Mouse (Mus musculus) stomach, embryonic 14.5 days (tissue): ENCODE data around the gene Ifnar2. TPM values are rescaled to one million over a fixed set of nuclear protein-coding genes. Genes with fewer than 3 reads are reported as not detected.
A peak's percentile ranks its signal among the peaks of the same experiment; 100 is the strongest.

ENCODE experiments used
- ATAC-seq: fragments of 200-750 bp; cut with Nextera tagmentation; 2 replicates; pipeline ENCODE4 v1.8.0; 2017; ENCODE audit warnings: low read depth, moderate TSS enrichment; ENCODE audit not compliant: insufficient number of reproducible peaks, insufficient read depth, low FRiP score
- H3K27ac ChIP-seq: fragments of 300-500 bp; sonication (generic); 2 replicates; pipeline ENCODE4 v1.5.1; 2014; ENCODE audit warnings: mild to moderate bottlenecking, low read length, moderate library complexity, mixed read lengths
- H3K27me3 ChIP-seq: fragments of 300-500 bp; sonication (generic); 2 replicates; pipeline ENCODE4 v1.6.1; 2014; ENCODE audit warnings: low read length, control low read depth, mixed read lengths; ENCODE audit not compliant: control insufficient read depth, insufficient read depth
- H3K36me3 ChIP-seq: fragments of 300-500 bp; sonication (generic); 2 replicates; pipeline ENCODE4 v1.6.1; 2014; ENCODE audit warnings: mild to moderate bottlenecking, control low read depth, low read length, moderate library complexity, mixed read lengths; ENCODE audit not compliant: control insufficient read depth, insufficient read depth
- H3K4me1 ChIP-seq: fragments of 300-500 bp; sonication (generic); 2 replicates; pipeline ENCODE4 v1.6.1; 2014; ENCODE audit warnings: low read length, control low read depth, mixed read lengths; ENCODE audit not compliant: control insufficient read depth, insufficient read depth
- H3K4me2 ChIP-seq: fragments of 300-500 bp; sonication (generic); replicated peaks from 2 replicates; pipeline ENCODE4 v1.6.1; 2014; ENCODE audit warnings: low read depth, low read length, control low read depth
- H3K4me3 ChIP-seq: fragments of 300-500 bp; sonication (generic); 2 replicates; pipeline ENCODE4 v1.5.1; 2014; ENCODE audit warnings: low read depth, low read length, control low read depth
- H3K9ac ChIP-seq: fragments of 300-500 bp; sonication (generic); replicated peaks from 2 replicates; pipeline ENCODE4 v1.6.1; 2014; ENCODE audit warnings: low read depth, mild to moderate bottlenecking, control low read depth, low read length, moderate library complexity, mixed read lengths
- H3K9me3 ChIP-seq: fragments of 300-500 bp; sonication (generic); 2 replicates; pipeline ENCODE4 v1.6.1; 2016; ENCODE audit warnings: low read depth, low read length, control low read depth; ENCODE audit not compliant: control insufficient read depth
- WGBS: fragments of 180-500 bp; shearing (Covaris S2); extraction: QIAGEN DNeasy Blood & Tissue Kit; methylation state at CpG from one replicate; pipeline ENCODE4 v1.1.7; 2014; 5-methylcytosine and 5-hydroxymethylcytosine counted together
- polyA plus RNA-seq: library from polyadenylated mRNA; unstranded; fragments of >200 nt; fragmentation: Nextera tagmentation; extraction: Ambion mirVana; gene quantifications from 2 replicates; pipeline ENCODE4 v1.2.1, GENCODE M21; 2014

The Ifnar2 gene
- polyA plus RNA-seq, 1 experiment from 2014 or later = 50.8 TPM

DNA sequence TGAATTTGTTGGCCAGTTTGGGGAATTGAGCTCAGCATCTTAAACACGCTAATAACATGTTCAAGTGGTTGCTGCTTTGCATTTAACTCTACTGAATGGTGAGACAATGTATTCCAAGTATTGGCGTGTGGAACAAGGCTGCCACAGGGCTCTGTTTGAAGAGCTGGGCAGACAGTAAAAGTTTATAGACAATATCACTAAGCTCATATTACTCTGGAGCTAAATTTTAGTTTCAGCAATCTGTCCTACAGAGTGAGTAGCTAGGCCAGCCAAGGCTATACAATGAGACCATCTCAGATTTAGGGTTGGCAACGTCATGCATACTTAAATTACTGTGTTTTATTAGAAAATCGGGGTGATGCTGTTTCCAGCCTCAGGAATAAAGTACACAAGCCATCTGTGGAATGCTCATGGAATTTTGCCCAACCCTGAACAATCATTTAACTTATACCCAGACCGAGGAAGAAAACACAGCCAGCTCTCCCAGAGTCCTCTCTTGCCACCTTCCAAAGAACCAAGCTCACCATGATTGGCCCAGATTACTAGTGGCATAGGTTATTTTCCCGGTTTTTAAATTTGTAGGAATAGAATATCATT, 29.1 kb downstream of the Ifnar2 start:
- Histone ChIP-seq H3K9me3 (no peaks in the 10 kb centered on the region), H3K4me1 (0 out of 2 replicates have a peak, but pooled peaks cover 1% of the 10 kb centered on the region), H3K36me3 (no peaks in the 10 kb centered on the region; the same call in 1 of the 2 replicates), H3K27me3 (no peaks in the 10 kb centered on the region), H3K4me2 (no peak overlapping the region), H3K27ac (no peak overlapping the region), H3K4me3 (no peak overlapping the region), H3K9ac (no peak overlapping the region)
- 71% methylated on average over 6 of the region's 6 CpGs for WGBS
- ATAC-seq = no peak

DNA sequence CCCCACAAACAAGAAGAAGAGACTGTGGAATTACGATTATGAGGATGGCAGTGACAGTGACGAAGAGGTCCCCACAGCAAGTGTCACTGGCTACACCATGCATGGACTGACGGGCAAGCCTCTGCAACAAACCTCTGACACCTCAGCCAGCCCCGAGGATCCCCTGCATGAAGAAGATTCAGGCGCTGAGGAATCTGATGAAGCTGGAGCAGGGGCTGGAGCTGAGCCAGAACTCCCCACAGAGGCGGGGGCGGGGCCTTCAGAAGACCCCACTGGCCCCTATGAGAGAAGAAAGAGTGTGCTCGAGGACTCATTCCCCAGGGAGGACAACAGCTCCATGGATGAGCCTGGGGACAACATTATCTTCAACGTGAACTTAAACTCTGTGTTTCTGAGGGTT, 31.2 kb downstream of the Ifnar2 start:
- ATAC-seq = no peak
- H3K4me3 ChIP-seq = no peak overlapping the region
- 0 out of 2 replicates have a peak, but pooled peaks cover 5% of the 10 kb centered on the region for H3K4me1 ChIP-seq
- no peak overlapping the region for H3K4me2 ChIP-seq
- no peaks in the 10 kb centered on the region; the same call in 1 of the 2 replicates for H3K36me3 ChIP-seq
- no peak overlapping the region for H3K27ac ChIP-seq
- WGBS = 76% methylated on average over 9 of the region's 9 CpGs
- no peaks in the 10 kb centered on the region for H3K27me3 ChIP-seq
- no peak overlapping the region for H3K9ac ChIP-seq
- no peaks in the 10 kb centered on the region for H3K9me3 ChIP-seq

DNA sequence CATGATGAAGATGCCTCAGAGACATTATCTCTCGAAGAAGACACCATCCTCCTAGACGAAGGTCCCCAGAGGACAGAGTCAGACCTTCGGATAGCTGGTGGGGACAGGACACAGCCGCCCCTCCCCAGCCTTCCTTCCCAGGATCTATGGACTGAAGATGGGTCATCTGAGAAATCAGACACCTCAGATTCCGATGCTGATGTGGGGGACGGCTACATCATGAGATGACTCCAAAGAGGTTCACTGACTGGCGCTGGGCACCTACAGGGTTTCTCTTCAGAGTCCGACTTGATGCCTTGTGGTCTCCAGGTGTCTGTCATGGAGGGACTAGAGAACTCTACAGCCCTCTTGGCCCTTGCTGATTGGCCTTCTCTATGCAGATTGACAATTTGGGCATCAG, 31.6 kb downstream of the Ifnar2 start:
- Histone ChIP-seq H3K9me3 (no peaks in the 10 kb centered on the region), H3K4me3 (no peak overlapping the region), H3K27ac (no peak overlapping the region), H3K27me3 (no peaks in the 10 kb centered on the region), H3K4me2 (no peak overlapping the region), H3K36me3 (no peaks in the 10 kb centered on the region; the same call in 1 of the 2 replicates), H3K4me1 (0 out of 2 replicates have a peak, but pooled peaks cover 5% of the 10 kb centered on the region), H3K9ac (no peak overlapping the region)
- no peak for ATAC-seq
- WGBS = 94% methylated on average over 8 of the region's 8 CpGs

DNA sequence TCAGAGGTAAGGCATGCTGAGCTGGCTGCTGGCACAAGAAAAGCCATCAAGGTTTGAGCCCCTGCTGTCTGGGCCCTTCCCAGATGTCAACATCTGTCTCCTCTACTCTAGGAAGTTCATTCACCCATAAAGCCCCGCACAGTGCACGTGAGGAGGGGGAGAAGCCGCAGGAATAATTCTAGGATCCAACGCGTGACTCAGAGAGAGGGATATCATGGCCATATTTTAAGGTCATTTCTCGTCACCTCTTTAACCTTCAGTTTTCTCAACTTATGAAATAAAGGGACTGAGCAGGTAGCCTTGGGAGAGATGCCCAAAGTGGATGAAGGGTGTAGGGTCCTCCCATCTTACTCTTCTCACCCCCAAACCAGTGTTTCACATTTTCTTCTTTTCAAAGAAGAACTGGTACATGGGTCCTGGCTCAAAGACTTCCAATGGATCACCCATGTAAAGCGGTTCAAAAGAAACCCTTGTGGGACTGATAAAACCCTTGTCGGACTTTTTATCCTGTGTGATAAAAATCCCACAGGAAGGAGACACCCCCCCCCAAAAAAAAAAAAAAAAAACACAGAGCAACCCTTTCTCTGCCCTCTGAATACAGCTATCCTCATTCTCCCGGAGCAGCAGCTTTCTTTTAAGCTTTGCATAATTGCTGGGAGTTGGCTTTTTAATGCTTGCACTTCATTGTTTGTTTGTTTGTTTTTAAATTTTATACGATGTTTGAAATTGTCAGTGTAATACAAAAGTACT, 32.4 kb downstream of the Ifnar2 start:
- Histone ChIP-seq H3K27me3 (no peaks in the 10 kb centered on the region), H3K4me3 (no peak overlapping the region), H3K9ac (no peak overlapping the region), H3K4me2 (no peak overlapping the region), H3K4me1 (0 out of 2 replicates have a peak, but pooled peaks cover 5% of the 10 kb centered on the region), H3K27ac (no peak overlapping the region), H3K36me3 (no peaks in the 10 kb centered on the region; the same call in 1 of the 2 replicates), H3K9me3 (no peaks in the 10 kb centered on the region)
- 82% methylated on average over 10 of the region's 10 CpGs for WGBS
- no peak for ATAC-seq

DNA sequence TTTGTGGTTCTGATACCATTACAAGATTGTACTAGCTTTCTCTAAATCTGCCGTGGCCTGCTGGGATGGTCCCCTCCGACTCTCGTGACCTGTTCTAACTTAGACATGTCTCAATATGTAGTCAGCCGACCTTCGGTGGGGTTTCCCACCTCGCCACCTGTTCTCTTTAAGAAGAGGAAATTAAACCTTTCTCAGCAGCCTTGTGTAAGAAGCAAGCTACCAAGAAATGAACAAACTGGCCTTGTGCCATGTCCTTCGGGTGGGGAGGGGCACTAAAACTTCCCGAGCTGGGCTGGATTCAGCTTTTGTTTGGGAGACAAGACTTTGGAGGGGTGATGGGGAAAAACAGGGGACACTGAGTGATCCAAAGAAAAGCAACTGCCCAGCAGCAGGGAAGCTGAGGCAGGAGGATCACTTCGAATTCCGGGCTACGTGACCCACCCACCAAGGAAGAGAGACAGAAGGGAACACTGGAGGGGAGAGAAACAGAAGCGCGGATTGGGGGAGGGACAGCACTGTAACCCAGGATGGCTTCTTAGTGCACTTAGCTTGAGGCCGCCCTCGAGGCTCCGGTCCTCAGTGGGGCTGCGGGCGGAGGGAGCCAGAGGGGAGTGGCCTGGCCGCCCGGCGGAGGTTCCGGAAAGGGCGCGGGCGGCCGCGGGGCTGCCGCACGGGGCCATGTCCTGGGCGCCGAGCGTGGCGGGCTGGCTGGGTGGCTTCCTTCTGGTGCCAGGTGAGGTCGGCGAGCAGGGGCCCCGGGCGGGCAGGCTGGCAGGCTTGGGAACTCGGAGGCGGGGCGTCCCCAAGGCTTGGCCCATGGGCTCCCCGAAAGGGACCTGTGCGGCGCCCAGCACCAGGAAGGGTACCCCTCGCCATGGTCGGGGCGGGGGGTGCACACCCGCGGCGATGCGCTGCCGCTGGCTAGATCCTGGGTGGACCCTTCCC, 33.3 kb downstream of the Ifnar2 start, which contains the start of gene Il10rb:
Il10rb (plus strand) TSS at position 525 of the 945 bp plus-strand sequence.
- 4% methylated on average over 49 of the region's 51 CpGs for WGBS
- Histone ChIP-seq H3K36me3 (no peaks in the 10 kb centered on the region; the same call in 1 of the 2 replicates), H3K4me1 (0 out of 2 replicates have a peak, but pooled peaks cover 5% of the 10 kb centered on the region), H3K27ac (peak within 1 kb of the TSS; percentile 80; the same call in 1 of the 2 replicates), H3K9me3 (no peaks in the 10 kb centered on the region), H3K4me3 (peak within 1 kb of the TSS; percentile 81), H3K4me2 (peak within 1 kb of the TSS; percentile 89), H3K27me3 (no peaks in the 10 kb centered on the region), H3K9ac (peak within 1 kb of the TSS; percentile 73)
- peak; percentile 86 for ATAC-seq

DNA sequence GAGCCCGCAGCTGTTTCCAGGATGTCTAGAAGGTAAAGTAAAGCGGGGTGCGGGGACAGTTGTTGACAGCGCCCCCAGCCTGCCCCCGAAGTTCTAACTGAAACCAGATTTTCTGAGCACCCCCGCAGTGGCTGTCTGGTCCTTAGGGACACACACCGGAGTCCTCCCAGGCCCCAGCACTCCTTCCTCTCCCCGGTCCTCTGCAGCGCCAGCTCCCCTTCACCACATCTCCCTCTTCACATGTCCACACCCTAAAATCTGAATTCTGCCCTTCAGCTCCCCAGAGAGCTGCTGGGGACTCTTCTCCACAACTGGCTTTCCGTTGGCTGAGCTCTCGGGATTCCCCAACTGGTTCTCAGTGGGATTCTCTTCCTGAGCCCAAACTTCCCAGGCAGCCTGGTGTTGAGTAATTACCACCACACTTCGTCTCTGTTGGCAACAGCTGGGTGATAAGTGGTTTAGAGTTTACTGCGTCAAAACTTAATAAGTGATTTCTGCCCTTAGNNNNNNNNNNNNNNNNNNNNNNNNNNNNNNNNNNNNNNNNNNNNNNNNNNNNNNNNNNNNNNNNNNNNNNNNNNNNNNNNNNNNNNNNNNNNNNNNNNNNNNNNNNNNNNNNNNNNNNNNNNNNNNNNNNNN, 34.1 kb downstream of the Ifnar2 start:
- peak overlapping the region; percentile 80; the same call in 1 of the 2 replicates for H3K27ac ChIP-seq
- H3K27me3 ChIP-seq = no peaks in the 10 kb centered on the region
- peak; percentile 51; the same call in 1 of the 2 replicates for ATAC-seq
- under 1% methylated on average over 13 of the region's 13 CpGs for WGBS
- peak overlapping the region; percentile 89 for H3K4me2 ChIP-seq
- peak overlapping the region; percentile 73 for H3K9ac ChIP-seq
- H3K4me3 ChIP-seq = peak overlapping the region; percentile 81
- H3K4me1 ChIP-seq = 0 out of 2 replicates have a peak, but pooled peaks cover 5% of the 10 kb centered on the region
- H3K9me3 ChIP-seq = no peaks in the 10 kb centered on the region
- H3K36me3 ChIP-seq = no peaks in the 10 kb centered on the region; the same call in 1 of the 2 replicates

DNA sequence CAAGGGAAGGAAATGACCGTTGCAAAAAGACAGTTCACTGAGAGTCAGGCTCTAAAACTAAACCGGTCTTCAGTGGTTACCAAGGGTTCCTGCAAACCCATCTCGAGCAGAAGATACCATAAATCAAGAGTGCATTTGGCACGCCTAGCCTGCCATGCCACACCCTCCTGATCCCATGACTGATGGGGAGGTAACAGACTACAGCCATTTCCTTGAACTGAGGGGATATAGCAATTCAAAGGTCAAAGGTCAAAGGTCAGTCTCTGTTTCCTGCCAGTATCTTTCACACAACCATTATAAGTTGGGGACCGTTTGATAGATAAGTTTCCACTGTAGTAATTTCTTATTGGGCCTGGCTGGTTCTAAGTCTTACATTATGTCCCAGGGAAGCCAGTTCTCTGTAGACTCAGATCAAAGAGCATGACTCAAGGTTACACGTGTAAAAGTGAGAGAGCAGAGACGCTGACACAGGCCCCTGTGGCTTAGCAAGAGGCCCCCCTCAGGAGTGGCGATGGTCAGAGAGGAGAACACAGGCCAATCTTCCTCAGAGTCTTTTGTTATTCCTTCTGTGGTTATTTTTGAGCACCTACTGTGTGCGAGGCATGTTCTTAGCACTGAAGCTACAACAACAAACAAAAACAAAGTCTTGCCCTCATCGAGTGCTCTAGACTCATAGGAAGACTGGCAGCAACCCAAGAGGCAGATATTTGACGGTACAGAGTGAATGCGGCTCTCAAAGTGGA, 40.7 kb downstream of the Ifnar2 start:
- Histone ChIP-seq H3K27ac (no peak overlapping the region), H3K4me2 (no peak overlapping the region), H3K27me3 (no peaks in the 10 kb centered on the region), H3K36me3 (peaks cover 14% of the 10 kb centered on the region), H3K4me3 (no peak overlapping the region), H3K9ac (no peak overlapping the region), H3K9me3 (no peaks in the 10 kb centered on the region), H3K4me1 (no peaks in the 10 kb centered on the region)
- no peak for ATAC-seq
- WGBS = 48% methylated on average over 12 of the region's 12 CpGs
